9 mouse cellular contexts compared by ENCODE assay signal in the genomic region with DNA sequence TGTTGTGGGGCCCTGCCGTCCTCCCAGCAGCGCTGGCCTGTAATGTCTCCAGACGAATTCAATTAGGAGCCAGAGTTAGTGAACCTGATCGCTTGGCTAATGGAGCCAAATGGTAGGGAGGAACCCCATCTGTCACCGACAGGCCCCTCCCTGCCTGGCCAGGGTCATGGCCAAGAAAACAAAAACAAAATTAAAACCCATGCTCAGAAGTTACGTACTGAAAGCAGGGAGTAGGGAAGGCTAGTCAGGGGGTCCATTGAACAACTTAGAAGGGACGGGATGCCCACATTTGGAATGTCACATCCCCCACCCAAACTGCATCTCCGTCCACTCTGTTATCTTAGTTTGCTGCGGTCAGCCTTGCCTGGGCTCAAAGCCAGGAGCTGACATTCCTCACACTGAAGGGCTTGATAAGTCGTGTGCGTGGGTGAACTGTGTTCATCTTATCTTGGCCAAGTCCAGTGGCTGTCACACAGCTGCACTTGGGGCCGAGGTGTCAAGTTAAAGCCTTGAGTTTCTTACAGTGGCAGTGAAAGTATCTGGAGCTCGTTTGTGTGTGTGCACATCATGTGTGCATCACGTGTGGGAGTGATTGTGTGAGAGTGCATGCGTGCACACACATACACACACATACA. TPM values are rescaled to one million over a fixed set of nuclear protein-coding genes. Genes with fewer than 3 reads are reported as not detected.
DNase-seq lines count a peak whose midpoint lies in the region; ATAC-seq and TF ChIP-seq lines count a peak whose summit lies in the region.
"Had no signal": no experiment of that assay in that cellular context is flagged by ENCODE, and none has a peak within 500 bp of the region (broad histone marks: within the 10 kb centered on the region; RNA-seq: fewer than 3 reads in every experiment).

No protein-coding gene starts in this region.

- 19% methylated on average over 15 of the region's 15 CpGs for WGBS in lung, postnatal 0 days
- 26% methylated on average over 15 of the region's 15 CpGs for WGBS in lung, adult 2 months
- 10% methylated on average over 15 of the region's 15 CpGs for WGBS in heart, embryonic 16.5 days
- 38% methylated on average over 15 of the region's 15 CpGs for WGBS in limb, embryonic 10.5 days

- no peak overlapping the region for H3K27ac ChIP-seq in lung, postnatal 0 days (ENCODE audit: low read length)
- peak overlapping the region; percentile 92 for H3K27ac ChIP-seq in heart, embryonic 16.5 days (ENCODE audit: low read length)
- no peak overlapping the region; the same call in 1 of the 2 replicates for H3K27ac ChIP-seq in limb, embryonic 10.5 days
- H3K27ac ChIP-seq: hindbrain, embryonic 15.5 days had no signal

- peak; percentile 22 for DNase-seq in lung, postnatal 0 days (ENCODE audit: low spot score)
- no peak for DNase-seq in lung, adult 2 months
- peak; percentile 66 for DNase-seq in embryo, embryonic 10 days (ENCODE audit: low spot score)
- DNase-seq in limb, embryonic 10.5 days (ENCODE audit: low spot score) = peak; percentile 50
- no peak for DNase-seq in layer of hippocampus, adult 8-10 months (ENCODE audit: low spot score in 2 of 2)
- no peak for DNase-seq in right cerebral cortex, postnatal 14 days
- DNase-seq in left cerebral cortex, postnatal 36 days (ENCODE audit: low spot score in 2 of 2) = no peak

- no peak for TF ChIP-seq EP300 in lung, postnatal 0 days (IDR thresholded peaks at IDR 0.05)

- no peaks in the 10 kb centered on the region for H3K36me3 ChIP-seq in lung, postnatal 0 days (ENCODE audit: insufficient read depth, low read length)
- H3K36me3 ChIP-seq in heart, embryonic 16.5 days (ENCODE audit: control insufficient read depth, insufficient read depth) = no peaks in the 10 kb centered on the region
- no peaks in the 10 kb centered on the region for H3K36me3 ChIP-seq in limb, embryonic 10.5 days
- H3K36me3 ChIP-seq: hindbrain, embryonic 15.5 days had no signal

- H3K4me3 ChIP-seq in lung, postnatal 0 days (ENCODE audit: low read depth, low read length) = no peak overlapping the region
- no peak overlapping the region for H3K4me3 ChIP-seq in lung, adult 2 months (replicated peaks; ENCODE audit: extremely low read depth, low read depth, low read length)
- no peak overlapping the region for H3K4me3 ChIP-seq in heart, embryonic 16.5 days (ENCODE audit: low read length)
- 0 out of 2 replicates have a peak overlapping the region, but pooled peaks have one; percentile 1 for H3K4me3 ChIP-seq in limb, embryonic 10.5 days
- H3K4me3 ChIP-seq: hindbrain, embryonic 15.5 days had no signal

- no peaks in the 10 kb centered on the region for H3K9me3 ChIP-seq in lung, postnatal 0 days (ENCODE audit: low read length)
- H3K9me3 ChIP-seq in heart, embryonic 16.5 days (replicated peaks; ENCODE audit: control insufficient read depth, low read length) = no peaks in the 10 kb centered on the region
- no peaks in the 10 kb centered on the region for H3K9me3 ChIP-seq in limb, embryonic 10.5 days (replicated peaks)
- H3K9me3 ChIP-seq: hindbrain, embryonic 15.5 days had no signal

- intact Hi-C loops in left cerebral cortex, postnatal 36 days (cut with DNase I) = no loop called here

- no peaks in the 10 kb centered on the region for H3K4me1 ChIP-seq in lung, postnatal 0 days (ENCODE audit: insufficient read depth, low read depth, low read length)
- H3K4me1 ChIP-seq in lung, adult 2 months (ENCODE audit: control insufficient read depth, insufficient read depth, low read length) = no peaks in the 10 kb centered on the region
- peaks cover 38% of the 10 kb centered on the region for H3K4me1 ChIP-seq in heart, embryonic 16.5 days (ENCODE audit: control insufficient read depth, insufficient read depth, low read length)
- H3K4me1 ChIP-seq in limb, embryonic 10.5 days = peaks cover 27% of the 10 kb centered on the region

- H3K9ac ChIP-seq in lung, postnatal 0 days (replicated peaks; ENCODE audit: low read depth) = no peak overlapping the region
- 0 out of 2 replicates have a peak overlapping the region, but pooled peaks have one; percentile 23 for H3K9ac ChIP-seq in heart, embryonic 16.5 days (ENCODE audit: low read length)
- H3K9ac ChIP-seq: hindbrain, embryonic 15.5 days had no signal

- H3K27me3 ChIP-seq in lung, postnatal 0 days (replicated peaks; ENCODE audit: insufficient read depth, low read length) = no peaks in the 10 kb centered on the region; the same call in 1 of the 2 replicates
- no peaks in the 10 kb centered on the region; the same call in 1 of the 2 replicates for H3K27me3 ChIP-seq in heart, embryonic 16.5 days (ENCODE audit: control insufficient read depth, insufficient read depth, low read length)
- H3K27me3 ChIP-seq in limb, embryonic 10.5 days (ENCODE audit: low read depth, poor library complexity, severe bottlenecking) = peaks cover 11% of the 10 kb centered on the region

- no peak for ATAC-seq in lung, postnatal 0 days
- ATAC-seq in heart, embryonic 16.5 days (replicated peaks; ENCODE audit: extremely low read depth, insufficient read depth, low FRiP score) = peak; percentile 85

- TF ChIP-seq CTCF in lung, postnatal 0 days (IDR thresholded peaks at IDR 0.05) = no peak
- no peak for TF ChIP-seq CTCF in lung, adult 2 months (IDR thresholded peaks at IDR 0.05; ENCODE audit: insufficient read depth, low read length)

- TF ChIP-seq POLR2A in lung, adult 2 months (IDR thresholded peaks at IDR 0.05; ENCODE audit: borderline replicate concordance, extremely low read depth, low read depth, low read length) = no peak

- H3K4me2 ChIP-seq in lung, postnatal 0 days (replicated peaks; ENCODE audit: low read depth, low read length) = no peak overlapping the region
- peak overlapping the region; percentile 43 for H3K4me2 ChIP-seq in heart, embryonic 16.5 days (ENCODE audit: low read depth, low read length)
- H3K4me2 ChIP-seq: hindbrain, embryonic 15.5 days had no signal

RNA-seq across cellular contexts. Expression of a gene that starts 53.2 kb away (rescaled TPM):
- polyA plus RNA-seq in lung, postnatal 0 days (2015; fragmentation: Nextera tagmentation; extraction: Ambion mirVana) = 0.23 and 0.32 TPM in 2 replicates
- polyA plus RNA-seq in lung, adult 2 months (2012; rRNA removed) = 6.8 and 9.8 TPM in 2 replicates
- 7.5 and 9.0 TPM in 2 replicates for polyA plus RNA-seq in heart, embryonic 16.5 days (2015; fragmentation: Nextera tagmentation; extraction: Ambion mirVana)
- polyA plus RNA-seq in limb, embryonic 10.5 days (2016; fragmentation: Nextera tagmentation; extraction: Ambion mirVana) = 0.10 and 0.13 TPM in 2 replicates
- 1 to 10 TPM in 3 of 4 experiments, under 1 TPM in 1; 0.93 to 1.5 (median 1.2) TPM for total RNA-seq in layer of hippocampus, adult 8-10 months (2022)
- 1 to 10 TPM; 2.8 to 5.4 TPM for total RNA-seq in left cerebral cortex, postnatal 36 days (2021)

Comparison
In these comparisons a context has a peak if more than half of its experiments do, and no peak if none do; other contexts are left out.
1. DNase-seq: peak in lung, postnatal 0 days (single experiment), embryo, embryonic 10 days (single experiment) and limb, embryonic 10.5 days (single experiment); none in lung, adult 2 months (single experiment), layer of hippocampus, adult 8-10 months (0 of 2), right cerebral cortex, postnatal 14 days (single experiment) and left cerebral cortex, postnatal 36 days (0 of 2).